Mouse (Mus musculus) embryonic facial prominence, embryonic 12.5 days (tissue): ENCODE results near the gene Mbnl2. TPM values are rescaled to one million over a fixed set of nuclear protein-coding genes. Genes with fewer than 3 reads are reported as not detected.

Source experiments
- ATAC-seq: fragments of 200-750 bp; cut with Nextera tagmentation; 2 replicates; pipeline ENCODE4 v1.8.0; 2017; ENCODE audit not compliant: insufficient number of reproducible peaks, insufficient read depth, low FRiP score, low TSS enrichment
- H3K27ac ChIP-seq: fragments of 300-500 bp; sonication (generic); 2 replicates; pipeline ENCODE4 v1.5.1; 2016; ENCODE audit warnings: mild to moderate bottlenecking
- H3K27me3 ChIP-seq: fragments of 300-500 bp; sonication (generic); 2 replicates; pipeline ENCODE4 v1.6.1; 2016; ENCODE audit warnings: mild to moderate bottlenecking, moderate library complexity
- H3K36me3 ChIP-seq: fragments of 300-500 bp; sonication (generic); 2 replicates; pipeline ENCODE4 v1.6.1; 2016; ENCODE audit warnings: mild to moderate bottlenecking
- H3K4me1 ChIP-seq: fragments of 300-500 bp; sonication (generic); 2 replicates; pipeline ENCODE4 v1.6.1; 2016
- H3K4me2 ChIP-seq: fragments of 300-500 bp; sonication (generic); replicated peaks from 2 replicates; pipeline ENCODE4 v1.6.1; 2016; ENCODE audit warnings: mild to moderate bottlenecking, moderate library complexity
- H3K4me3 ChIP-seq: fragments of 300-500 bp; sonication (generic); 2 replicates; pipeline ENCODE4 v1.5.1; 2016; ENCODE audit warnings: mild to moderate bottlenecking
- H3K9ac ChIP-seq: fragments of 300-500 bp; sonication (generic); 2 replicates; pipeline ENCODE4 v1.6.1; 2016; ENCODE audit warnings: mild to moderate bottlenecking, moderate library complexity
- H3K9me3 ChIP-seq: fragments of 300-500 bp; sonication (generic); 2 replicates; pipeline ENCODE4 v1.6.1; 2016; ENCODE audit warnings: mild to moderate bottlenecking, moderate library complexity
- WGBS: fragments of 180-500 bp; shearing (Covaris S2); methylation state at CpG from one replicate; pipeline ENCODE4 v1.1.7; 2016; 5-methylcytosine and 5-hydroxymethylcytosine counted together
- polyA plus RNA-seq: library from polyadenylated mRNA; unstranded; fragments of >200 nt; fragmentation: Nextera tagmentation; extraction: Ambion mirVana; gene quantifications from 2 replicates; pipeline ENCODE4 v1.2.1, GENCODE M21; 2016

The Mbnl2 gene
- polyA plus RNA-seq, 1 experiment from 2014 or later = 93.2 TPM

DNA sequence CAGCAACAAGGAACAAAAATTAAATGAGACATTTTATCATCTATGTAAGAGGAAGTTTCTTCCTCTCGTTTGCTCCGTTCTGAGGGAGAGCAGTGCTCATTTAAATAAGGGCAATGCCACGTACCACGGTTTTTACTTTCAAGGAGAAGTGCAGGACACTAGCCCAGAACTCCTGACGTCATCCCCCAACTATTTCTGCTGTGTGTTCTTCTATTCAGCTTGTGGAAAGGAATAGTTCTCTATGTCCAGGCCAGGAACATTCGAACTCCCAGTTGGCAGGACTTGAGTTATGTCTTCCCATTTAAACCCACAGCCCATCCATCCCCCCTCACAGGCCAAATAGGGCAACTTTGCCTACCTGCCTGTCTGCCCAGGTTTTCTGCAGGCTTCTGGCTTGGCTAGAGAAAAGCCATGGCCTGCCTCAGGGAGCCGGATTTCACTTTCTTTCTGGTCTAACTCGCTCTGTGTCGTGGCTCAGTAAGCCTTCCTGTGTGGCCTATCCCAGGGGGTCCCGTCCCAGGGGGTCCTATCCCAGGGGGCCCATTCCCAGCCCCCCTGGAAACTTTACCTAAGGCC lies 1.7 kb downstream of the Mbnl2 start:
- Histone ChIP-seq H3K36me3 (no peaks in the 10 kb centered on the region), H3K4me1 (peaks cover 56% of the 10 kb centered on the region), H3K9ac (peak overlapping the region; percentile 56), H3K9me3 (no peaks in the 10 kb centered on the region), H3K4me3 (peak overlapping the region; percentile 68), H3K27ac (peak overlapping the region; percentile 90), H3K27me3 (no peaks in the 10 kb centered on the region), H3K4me2 (peak overlapping the region; percentile 95)
- 7% methylated on average over 10 of the region's 10 CpGs for WGBS
- no peak for ATAC-seq

DNA sequence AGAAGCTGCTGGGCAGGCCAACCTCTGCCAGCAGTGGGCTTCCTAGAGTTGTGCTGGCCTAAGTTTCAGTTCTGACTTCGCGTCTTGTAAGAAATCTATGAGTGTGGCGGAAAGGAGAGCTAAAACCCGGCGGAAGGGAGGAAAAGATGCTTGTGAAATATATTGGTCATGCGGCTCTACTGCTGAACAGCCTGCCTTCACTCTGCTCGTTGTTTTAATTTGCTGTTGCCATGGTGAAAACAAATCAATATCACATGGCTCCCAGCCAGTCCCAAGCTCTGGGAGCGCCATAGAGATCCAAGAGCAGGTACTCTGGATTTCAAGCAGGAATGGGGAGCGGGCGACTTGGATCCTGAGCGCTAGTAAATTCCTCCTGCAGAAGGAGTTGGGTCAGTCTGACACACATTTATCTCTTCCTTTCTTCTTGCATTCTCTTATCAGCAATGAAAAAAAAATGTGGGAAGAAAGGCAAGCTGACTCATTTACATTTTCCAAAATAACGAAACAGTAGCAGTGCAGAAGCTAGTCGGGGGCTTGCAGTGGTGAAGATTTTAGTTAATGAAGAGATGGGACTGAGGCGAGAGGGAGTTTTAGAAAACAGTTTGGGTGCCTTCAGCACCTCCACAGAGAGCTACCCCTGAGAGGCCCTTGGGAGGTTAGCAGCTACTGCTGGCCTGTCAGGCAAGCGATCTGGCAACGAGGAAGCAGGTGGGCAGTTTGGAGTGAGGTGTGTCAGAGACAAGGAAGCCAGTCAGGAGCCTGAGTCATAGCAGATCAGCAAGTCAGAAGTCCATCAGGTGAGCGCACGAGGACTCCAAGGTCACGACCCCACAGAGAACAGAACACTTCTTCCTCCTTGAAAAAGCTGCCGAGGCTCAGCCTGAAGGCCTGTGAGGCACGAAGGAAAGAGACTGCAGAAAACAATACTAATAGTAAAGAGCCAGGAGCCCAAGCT lies 3.1 kb downstream of the Mbnl2 start:
- H3K9ac ChIP-seq = peak overlapping the region; percentile 58
- no peaks in the 10 kb centered on the region for H3K9me3 ChIP-seq
- ATAC-seq = no peak

DNA sequence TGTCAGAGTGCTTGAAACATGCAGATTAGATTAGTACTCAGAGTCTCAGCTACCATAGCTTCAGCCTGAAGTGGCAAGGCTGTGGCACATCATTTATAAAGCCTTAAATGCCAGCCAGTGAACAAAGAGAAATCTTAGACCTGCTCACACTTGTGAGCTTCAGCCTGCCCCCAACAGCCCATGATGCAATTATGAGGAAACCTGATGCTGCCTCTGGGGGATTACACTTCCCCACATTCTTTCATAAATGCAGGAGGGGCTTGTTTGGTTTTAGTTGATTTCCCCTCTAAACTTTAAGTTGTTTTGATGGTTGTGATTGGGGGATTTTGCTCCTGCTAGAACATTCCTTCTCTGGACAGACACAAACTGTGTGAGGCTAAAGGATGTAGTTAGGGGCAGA lies 4.7 kb downstream of the Mbnl2 start:
- Histone ChIP-seq H3K36me3 (no peaks in the 10 kb centered on the region), H3K4me1 (peaks cover 45% of the 10 kb centered on the region), H3K9ac (no peak overlapping the region), H3K27me3 (no peaks in the 10 kb centered on the region), H3K4me3 (no peak overlapping the region), H3K27ac (peak overlapping the region; percentile 90), H3K4me2 (peak overlapping the region; percentile 95), H3K9me3 (no peaks in the 10 kb centered on the region)
- peak; percentile 19; the same call in 1 of the 2 replicates for ATAC-seq

More for the DNA sequence above, 3.1 kb downstream of the Mbnl2 start:
- Histone ChIP-seq H3K4me1 (peaks cover 54% of the 10 kb centered on the region), H3K36me3 (no peaks in the 10 kb centered on the region), H3K27me3 (no peaks in the 10 kb centered on the region), H3K27ac (peak overlapping the region; percentile 90), H3K4me3 (peak overlapping the region; percentile 68), H3K4me2 (peak overlapping the region; percentile 95)
- 15% methylated on average over 21 of the region's 21 CpGs for WGBS

DNA sequence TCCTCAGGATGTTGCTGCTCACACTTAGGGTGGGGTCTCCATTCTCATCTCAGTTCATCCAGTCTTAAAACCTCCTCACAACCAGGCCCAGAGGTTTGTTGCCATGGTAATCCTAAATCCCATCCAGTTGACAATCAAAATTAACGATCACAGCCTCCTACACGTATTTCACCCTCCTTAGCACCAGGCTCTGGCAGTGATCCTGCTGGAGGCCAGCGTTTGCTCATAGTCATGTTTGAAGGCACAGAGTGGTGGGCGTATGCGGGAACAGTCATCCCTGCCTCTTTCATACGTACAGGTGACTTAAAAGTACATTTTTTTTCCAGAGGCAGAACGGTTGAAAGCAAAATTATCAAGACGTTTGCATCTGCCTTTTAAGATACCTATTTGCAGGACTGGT lies 8.3 kb downstream of the Mbnl2 start:
- H3K9me3 ChIP-seq = no peaks in the 10 kb centered on the region
- H3K4me1 ChIP-seq = peaks cover 61% of the 10 kb centered on the region
- H3K27me3 ChIP-seq = no peaks in the 10 kb centered on the region
- H3K36me3 ChIP-seq = no peaks in the 10 kb centered on the region
- no peak overlapping the region for H3K9ac ChIP-seq
- H3K27ac ChIP-seq = no peak overlapping the region
- no peak overlapping the region for H3K4me3 ChIP-seq
- ATAC-seq = no peak
- 80% methylated on average over 8 of the region's 8 CpGs for WGBS
- H3K4me2 ChIP-seq = no peak overlapping the region

DNA sequence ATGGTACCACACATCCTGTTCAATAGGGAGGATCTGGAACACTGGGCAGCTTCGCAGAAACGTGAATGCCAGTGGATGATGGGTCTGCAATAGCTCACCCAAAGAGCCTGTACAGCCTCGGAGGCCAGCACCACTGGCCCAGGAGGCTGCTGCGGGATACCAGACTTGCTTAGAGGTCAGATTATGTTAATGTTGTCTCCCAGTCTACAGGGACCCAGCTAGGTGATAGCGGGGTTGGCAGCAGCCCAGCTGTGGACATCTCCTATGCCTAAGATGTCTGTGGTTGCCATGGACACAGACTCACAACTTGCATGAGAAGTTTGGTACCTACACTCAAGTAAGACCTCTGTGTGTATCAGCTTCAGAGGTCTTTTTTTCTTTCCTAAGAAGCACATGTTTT lies 9.0 kb downstream of the Mbnl2 start:
- no peak overlapping the region for H3K4me2 ChIP-seq
- ATAC-seq = no peak

DNA sequence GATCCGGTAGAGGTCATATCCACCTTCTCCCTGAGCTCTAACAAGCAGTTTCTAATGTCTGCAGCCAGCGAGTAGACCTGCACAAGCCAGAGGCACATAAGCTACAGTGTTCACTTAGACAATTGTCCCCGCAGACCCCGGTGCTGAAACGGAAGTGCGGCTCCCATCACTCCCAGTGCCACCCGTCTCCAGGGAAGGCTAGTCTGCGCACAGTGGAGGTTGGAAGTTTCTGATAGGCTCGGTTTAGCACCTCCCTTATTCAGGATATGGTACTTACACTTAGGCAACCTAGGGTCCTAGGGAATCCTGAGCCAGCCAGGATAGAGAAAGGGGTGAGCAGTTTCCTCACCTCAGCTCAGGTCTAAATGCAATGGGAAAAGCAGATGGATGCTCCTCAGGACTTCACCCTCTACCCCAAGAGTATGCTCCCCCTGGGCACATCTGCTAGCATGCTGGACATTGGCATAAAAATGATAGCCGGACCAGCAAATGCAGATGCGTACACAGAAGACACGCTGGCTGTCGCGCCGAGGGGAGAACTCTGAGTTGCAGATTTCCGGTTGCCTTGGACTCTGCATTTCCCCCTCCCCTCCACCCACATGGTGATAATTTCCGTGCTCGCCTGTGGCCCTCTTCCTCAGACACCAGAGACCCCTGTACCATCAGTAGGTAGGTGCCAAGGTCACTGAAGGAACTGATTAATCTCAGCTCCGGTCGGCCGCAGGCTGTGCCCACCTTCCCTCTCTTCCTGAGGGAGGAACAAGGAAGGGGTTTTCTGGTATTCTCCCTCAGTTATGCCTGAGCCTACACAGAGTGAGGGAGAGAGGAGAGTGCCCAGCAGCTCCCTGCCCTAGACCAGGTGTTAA lies 11.9 kb downstream of the Mbnl2 start:
- WGBS = 18% methylated on average over 21 of the region's 21 CpGs
- H3K27ac ChIP-seq = peak overlapping the region; percentile 90
- no peaks in the 10 kb centered on the region for H3K27me3 ChIP-seq
- H3K4me3 ChIP-seq = no peak overlapping the region
- H3K4me2 ChIP-seq = peak overlapping the region; percentile 10
- no peak overlapping the region; the same call in 1 of the 2 replicates for H3K9ac ChIP-seq
- H3K9me3 ChIP-seq = no peaks in the 10 kb centered on the region
- 0 out of 2 replicates have a peak, but pooled peaks cover 7% of the 10 kb centered on the region for H3K36me3 ChIP-seq
- peaks cover 56% of the 10 kb centered on the region for H3K4me1 ChIP-seq
- no peak for ATAC-seq

More for the DNA sequence above, 9.0 kb downstream of the Mbnl2 start:
- Histone ChIP-seq H3K9ac (no peak overlapping the region), H3K9me3 (no peaks in the 10 kb centered on the region), H3K27ac (no peak overlapping the region), H3K36me3 (no peaks in the 10 kb centered on the region), H3K4me3 (no peak overlapping the region), H3K4me1 (peaks cover 61% of the 10 kb centered on the region), H3K27me3 (no peaks in the 10 kb centered on the region)
- 78% methylated on average over 5 of the region's 5 CpGs for WGBS

DNA sequence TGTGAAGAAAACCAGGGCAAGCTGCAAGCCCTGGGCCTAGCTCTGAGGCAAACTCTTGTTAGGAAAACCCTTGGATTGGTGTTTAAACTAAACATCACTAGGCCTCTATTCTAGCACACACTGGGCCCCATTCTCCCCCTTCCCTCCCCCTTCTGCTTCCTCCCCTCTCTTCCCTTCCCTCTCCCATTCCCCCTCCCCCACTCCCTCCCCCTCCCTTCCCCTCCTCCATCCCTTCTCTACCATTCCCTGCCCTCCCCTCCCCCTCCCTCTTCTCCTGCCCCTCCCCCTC lies 12.5 kb downstream of the Mbnl2 start:
- H3K4me1 ChIP-seq = peaks cover 62% of the 10 kb centered on the region
- H3K27me3 ChIP-seq = no peaks in the 10 kb centered on the region
- H3K27ac ChIP-seq = peak overlapping the region; percentile 90
- H3K9ac ChIP-seq = no peak overlapping the region; the same call in 1 of the 2 replicates
- 0 out of 2 replicates have a peak, but pooled peaks cover 7% of the 10 kb centered on the region for H3K36me3 ChIP-seq
- no peak overlapping the region for H3K4me3 ChIP-seq
- H3K9me3 ChIP-seq = no peaks in the 10 kb centered on the region
- 0 out of 2 replicates have a peak overlapping the region, but pooled peaks have one; percentile 10 for H3K4me2 ChIP-seq
- ATAC-seq = no peak

DNA sequence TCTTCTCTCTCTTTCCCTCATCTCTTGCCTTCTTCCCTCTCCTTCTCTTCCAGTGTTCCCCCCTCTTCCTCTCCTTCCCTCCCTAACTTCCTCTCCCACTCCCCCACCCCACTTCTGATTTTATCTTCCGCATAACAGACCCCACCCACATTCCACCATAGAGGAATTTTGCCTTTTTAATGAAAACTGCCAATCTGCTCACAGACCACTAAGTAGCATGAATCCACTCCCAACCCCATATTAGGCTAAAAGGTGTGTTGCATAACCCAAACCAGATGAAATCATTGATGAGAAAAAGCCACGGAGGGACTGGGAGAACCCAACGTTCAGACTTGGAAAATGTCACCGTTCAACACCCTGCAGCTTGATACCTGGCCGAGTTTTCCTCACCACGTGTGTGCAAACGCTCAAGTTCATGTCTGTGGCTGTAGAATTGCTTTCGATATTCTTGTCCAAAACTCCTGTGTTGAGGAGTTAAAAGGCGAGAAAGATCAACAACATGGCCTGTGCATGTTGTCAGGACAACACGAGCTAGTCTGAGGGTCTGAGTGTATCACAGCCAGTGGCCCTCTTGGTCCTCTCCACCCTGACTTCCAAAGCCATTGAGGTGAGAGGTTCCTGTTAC lies 13.0 kb downstream of the Mbnl2 start:
- Histone ChIP-seq H3K9ac (no peak overlapping the region), H3K9me3 (no peaks in the 10 kb centered on the region), H3K4me2 (0 out of 2 replicates have a peak overlapping the region, but pooled peaks have one; percentile 9), H3K36me3 (0 out of 2 replicates have a peak, but pooled peaks cover 7% of the 10 kb centered on the region), H3K4me3 (no peak overlapping the region), H3K27ac (peak overlapping the region; percentile 90), H3K27me3 (no peaks in the 10 kb centered on the region), H3K4me1 (peaks cover 66% of the 10 kb centered on the region)
- ATAC-seq = no peak
- WGBS = 51% methylated on average over 10 of the region's 10 CpGs

DNA sequence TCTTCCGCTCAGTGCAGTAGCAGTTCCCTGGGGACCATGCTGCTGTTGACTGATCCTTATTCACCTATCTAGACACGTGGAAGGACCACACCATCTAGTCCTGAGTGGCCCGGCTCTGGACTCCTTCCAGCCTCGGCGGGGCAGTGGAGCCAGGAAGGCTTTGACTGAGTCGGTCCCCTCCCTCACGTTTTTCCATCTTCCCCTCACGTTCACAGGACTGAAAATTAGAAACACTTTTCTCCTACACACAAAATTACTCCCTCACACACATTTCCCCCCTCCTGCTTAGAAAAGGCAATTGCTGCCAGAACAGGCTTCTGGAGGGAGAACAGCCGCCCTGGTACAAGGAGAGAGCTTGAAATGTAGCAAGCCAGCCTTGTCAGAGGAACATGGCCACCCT lies 13.6 kb downstream of the Mbnl2 start:
- H3K36me3 ChIP-seq = 0 out of 2 replicates have a peak, but pooled peaks cover 7% of the 10 kb centered on the region
- no peak overlapping the region for H3K4me3 ChIP-seq
- no peaks in the 10 kb centered on the region for H3K27me3 ChIP-seq
- H3K9me3 ChIP-seq = no peaks in the 10 kb centered on the region
- H3K9ac ChIP-seq = no peak overlapping the region
- peak overlapping the region; percentile 90 for H3K27ac ChIP-seq
- ATAC-seq = peak; percentile 61; the same call in 1 of the 2 replicates
- H3K4me2 ChIP-seq = 0 out of 2 replicates have a peak overlapping the region, but pooled peaks have one; percentile 9
- peaks cover 66% of the 10 kb centered on the region for H3K4me1 ChIP-seq
- WGBS = 34% methylated on average over 9 of the region's 9 CpGs

DNA sequence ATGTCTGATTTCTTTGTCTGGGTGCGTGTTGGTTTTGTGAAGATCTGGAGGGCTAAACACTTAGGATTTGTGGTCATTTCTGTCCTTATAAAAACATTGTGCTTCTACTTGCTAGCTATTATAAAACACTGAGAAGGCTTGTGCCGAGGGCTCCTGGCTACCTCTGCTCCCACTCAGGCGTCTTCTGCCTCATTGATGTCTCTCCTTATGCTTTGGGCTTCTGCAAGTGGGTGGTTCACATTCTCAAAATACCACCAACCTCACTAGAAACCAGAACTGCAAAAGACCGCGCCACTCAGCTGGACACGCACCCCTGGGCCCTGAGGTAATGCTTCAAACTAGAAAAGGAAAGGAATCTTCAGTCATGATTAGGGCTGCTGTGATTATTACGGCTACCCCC lies 14.1 kb downstream of the Mbnl2 start:
- Histone ChIP-seq H3K9ac (no peak overlapping the region), H3K4me3 (no peak overlapping the region), H3K36me3 (0 out of 2 replicates have a peak, but pooled peaks cover 7% of the 10 kb centered on the region), H3K27me3 (no peaks in the 10 kb centered on the region), H3K27ac (peak overlapping the region; percentile 90), H3K4me1 (peaks cover 71% of the 10 kb centered on the region), H3K4me2 (no peak overlapping the region), H3K9me3 (no peaks in the 10 kb centered on the region)
- 66% methylated on average over 7 of the region's 7 CpGs for WGBS
- ATAC-seq = no peak

DNA sequence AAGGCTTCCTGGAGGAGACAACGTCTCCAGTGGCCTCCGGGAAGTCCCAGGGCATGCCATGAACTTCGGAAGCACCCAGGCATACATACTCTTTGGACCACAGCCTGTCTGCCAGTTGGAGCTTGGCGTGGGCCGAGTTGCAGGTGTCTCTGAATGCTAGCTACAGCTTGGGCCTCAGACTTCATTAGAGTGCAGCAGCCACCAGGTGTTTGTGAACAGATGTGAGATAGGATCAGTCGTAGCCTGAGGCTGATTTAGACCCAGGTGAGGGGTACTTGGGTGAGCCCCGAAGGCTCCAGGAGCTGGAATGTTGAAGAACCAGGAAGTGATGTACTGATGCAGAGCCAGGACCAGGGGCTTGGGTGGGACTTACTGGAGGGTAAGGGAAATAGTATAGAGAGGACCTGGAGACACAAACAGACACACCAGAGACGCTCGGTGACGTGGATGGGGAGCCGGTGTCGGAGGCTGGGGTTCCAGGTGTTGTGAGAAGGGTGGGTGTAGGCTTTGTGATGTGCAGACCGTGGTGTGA lies 15.8 kb downstream of the Mbnl2 start:
- no peak overlapping the region for H3K4me3 ChIP-seq
- H3K36me3 ChIP-seq = 0 out of 2 replicates have a peak, but pooled peaks cover 7% of the 10 kb centered on the region
- no peak overlapping the region for H3K9ac ChIP-seq
- WGBS = 87% methylated on average over 13 of the region's 13 CpGs
- H3K27me3 ChIP-seq = no peaks in the 10 kb centered on the region
- no peak overlapping the region for H3K27ac ChIP-seq
- peaks cover 78% of the 10 kb centered on the region for H3K4me1 ChIP-seq
- H3K4me2 ChIP-seq = no peak overlapping the region
- no peaks in the 10 kb centered on the region for H3K9me3 ChIP-seq
- ATAC-seq = no peak
